Mouse (Mus musculus) ES-Bruce4 (cell line): ENCODE measurements around the gene Prss22. TPM values are rescaled to one million over a fixed set of nuclear protein-coding genes. Genes with fewer than 3 reads are reported as not detected.
"Not testable (repeated sequence)": the region's sequence is repeated elsewhere in the genome, so short reads cannot be mapped to it uniquely, and the experiment has no call there.

ENCODE experiments used
- H3K27ac ChIP-seq: 2 replicates; pipeline ENCODE4 v1.5.1; 2012; ENCODE audit warnings: low read length, inconsistent platforms; ENCODE audit not compliant: insufficient read depth
- H3K27me3 ChIP-seq: 2 replicates; pipeline ENCODE4 v1.6.1; 2012; ENCODE audit warnings: mild to moderate bottlenecking, low read length, inconsistent platforms; ENCODE audit not compliant: control insufficient read depth, poor library complexity, insufficient read depth, severe bottlenecking
- H3K36me3 ChIP-seq: 2 replicates; pipeline ENCODE4 v1.6.1; 2012; ENCODE audit warnings: inconsistent platforms, mild to moderate bottlenecking, low read length, moderate library complexity; ENCODE audit not compliant: control insufficient read depth, poor library complexity, insufficient read depth, severe bottlenecking
- H3K4me1 ChIP-seq: one replicate; pipeline ENCODE4 v1.8.1; 2011; ENCODE audit warnings: low read length; ENCODE audit not compliant: control insufficient read depth, insufficient read depth
- H3K4me3 ChIP-seq: 2 replicates; pipeline ENCODE4 v1.5.1; 2011; ENCODE audit warnings: low read depth, mild to moderate bottlenecking, low read length
- H3K9ac ChIP-seq: 2 replicates; pipeline ENCODE4 v1.6.1; 2012; ENCODE audit warnings: low read depth, mild to moderate bottlenecking, inconsistent platforms; ENCODE audit not compliant: poor library complexity, severe bottlenecking
- H3K9me3 ChIP-seq: replicated peaks from 2 replicates; pipeline ENCODE4 v1.6.1; 2012; ENCODE audit warnings: mild to moderate bottlenecking, low read length, inconsistent platforms; ENCODE audit not compliant: control insufficient read depth, poor library complexity, insufficient read depth, severe bottlenecking
- CTCF ChIP-seq: IDR thresholded peaks from one replicate; pipeline ENCODE4 v1.8.1; 2011; ENCODE audit warnings: low read depth, low read length
- EP300 ChIP-seq: IDR thresholded peaks from 2 replicates; pipeline ENCODE4 v1.6.1; 2011; ENCODE audit warnings: low read depth, low read length; ENCODE audit not compliant: insufficient read depth
- POLR2A ChIP-seq: IDR thresholded peaks from one replicate; pipeline ENCODE4 v1.8.1; 2011; ENCODE audit warnings: low read length; ENCODE audit not compliant: insufficient read depth
- polyA plus RNA-seq: library from polyadenylated mRNA; stranded (reverse); fragments of >200 nt; gene quantifications from 2 replicates; pipeline ENCODE4 v1.2.4, GENCODE M21; 2011; ENCODE audit warnings: low read depth; ENCODE audit not compliant: missing spikeins, insufficient read depth, insufficient read length

The Prss22 gene
- polyA plus RNA-seq, 1 experiment = 0.45 TPM

DNA sequence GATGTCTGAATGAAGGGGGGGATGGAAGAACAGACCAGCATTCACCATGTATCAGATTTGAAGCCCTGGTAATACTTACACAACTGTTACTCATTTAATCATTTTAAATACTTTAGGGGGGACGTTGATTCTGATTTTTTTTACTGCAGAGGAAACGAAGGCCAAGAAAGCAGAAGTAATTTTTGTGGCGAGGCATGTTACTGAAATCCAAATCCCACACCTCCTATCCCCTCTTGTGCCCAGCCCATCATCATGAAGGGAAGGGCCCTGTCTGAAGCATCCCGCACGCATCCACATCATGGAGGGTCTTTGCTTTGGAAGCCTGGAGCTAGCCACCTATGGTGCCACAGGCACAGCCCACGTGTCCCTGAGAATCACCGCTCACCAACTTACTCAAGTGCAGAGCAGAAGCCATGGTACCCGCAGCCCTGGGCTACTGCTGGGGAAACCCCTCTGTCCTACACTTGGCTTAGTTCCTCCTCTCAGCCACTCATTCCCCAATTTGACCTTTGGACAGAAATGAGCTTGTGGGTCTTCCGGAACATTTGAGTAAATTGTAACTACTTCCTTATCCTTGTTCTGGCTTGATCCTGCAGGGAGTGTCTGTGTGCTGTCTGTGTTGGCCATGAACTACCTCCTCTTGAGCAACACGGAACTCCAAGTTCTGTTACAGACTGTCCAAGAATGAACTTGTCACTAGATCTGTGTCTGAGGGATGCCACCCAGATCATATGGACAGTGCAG, 31.1 kb downstream of the Prss22 start:
- Histone ChIP-seq H3K4me1 (no peaks in the 10 kb centered on the region), H3K9me3 (no peaks in the 10 kb centered on the region), H3K27me3 (no peaks in the 10 kb centered on the region), H3K4me3 (no peak overlapping the region), H3K36me3 (no peaks in the 10 kb centered on the region), H3K27ac (no peak overlapping the region), H3K9ac (no peak overlapping the region)
- TF ChIP-seq POLR2A (no peak), CTCF (no peak), EP300 (no peak)

DNA sequence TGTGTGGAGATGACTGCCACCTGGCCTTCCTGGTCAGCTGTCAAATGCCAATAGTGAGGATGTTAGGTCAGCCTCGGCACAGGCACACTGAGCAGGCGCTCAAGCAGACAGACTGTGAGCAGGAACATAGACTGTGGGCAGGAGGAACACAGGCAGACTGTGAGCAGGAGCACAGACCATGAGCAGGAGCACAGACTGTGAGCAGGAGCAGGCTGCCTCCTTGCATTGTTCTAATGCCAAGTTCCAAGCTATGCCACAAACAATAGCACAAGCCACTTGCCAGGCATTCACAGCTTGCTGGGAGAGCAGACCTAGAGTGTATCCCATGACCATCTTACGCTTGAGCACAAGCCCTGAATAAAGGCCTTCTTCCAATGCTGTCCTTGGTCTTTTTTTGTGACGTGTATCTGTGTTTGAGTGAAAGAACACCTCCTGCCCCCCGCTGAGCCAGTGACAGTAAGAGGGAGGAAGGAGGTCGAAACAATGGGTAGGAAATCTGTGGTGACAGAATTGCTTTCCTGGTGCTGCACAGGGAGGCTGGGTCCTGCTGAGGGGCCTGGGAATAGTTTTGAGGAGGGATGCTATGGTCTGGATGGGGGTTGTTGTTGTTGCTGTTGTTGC, 32.0 kb downstream of the Prss22 start:
- H3K4me3 ChIP-seq = no peak overlapping the region
- H3K9ac ChIP-seq = no peak overlapping the region
- no peaks in the 10 kb centered on the region for H3K36me3 ChIP-seq
- TF ChIP-seq POLR2A (no peak), CTCF (no peak), EP300 (no peak)
- H3K4me1 ChIP-seq = no peaks in the 10 kb centered on the region
- no peaks in the 10 kb centered on the region for H3K9me3 ChIP-seq
- H3K27ac ChIP-seq = no peak overlapping the region
- H3K27me3 ChIP-seq = no peaks in the 10 kb centered on the region

DNA sequence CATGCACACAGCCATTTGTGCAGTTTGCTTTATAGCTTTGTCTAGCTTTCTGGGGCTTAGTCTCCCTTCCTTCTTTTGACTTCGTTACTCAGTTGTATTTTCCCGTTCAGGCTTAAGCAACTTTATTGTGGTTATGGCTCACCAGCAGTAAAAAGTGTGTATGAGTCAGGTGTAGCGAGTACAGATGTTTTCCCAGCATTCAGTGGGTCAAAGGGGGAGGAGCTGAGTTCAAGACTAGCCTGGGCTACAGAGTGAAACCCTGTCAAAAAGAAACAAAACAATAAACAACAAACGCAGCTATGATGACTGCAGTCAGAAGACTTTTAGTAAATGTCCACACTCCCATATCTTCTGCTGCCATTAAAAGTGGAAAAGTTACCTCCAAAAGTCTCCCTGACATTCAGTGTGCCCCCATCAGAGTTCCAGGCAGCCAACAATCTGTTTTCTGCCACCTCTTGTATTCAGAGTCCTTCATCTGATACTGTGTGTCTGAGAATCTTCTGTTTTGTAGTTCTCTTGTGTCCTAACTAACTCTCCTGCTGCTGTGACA, 36.3 kb downstream of the Prss22 start:
- TF ChIP-seq CTCF (no peak), EP300 (no peak), POLR2A (no peak)
- H3K9ac ChIP-seq = no peak overlapping the region
- H3K36me3 ChIP-seq = no peaks in the 10 kb centered on the region
- H3K4me3 ChIP-seq = no peak overlapping the region
- no peaks in the 10 kb centered on the region for H3K9me3 ChIP-seq
- H3K27me3 ChIP-seq = no peaks in the 10 kb centered on the region
- H3K27ac ChIP-seq = no peak overlapping the region
- no peaks in the 10 kb centered on the region for H3K4me1 ChIP-seq

DNA sequence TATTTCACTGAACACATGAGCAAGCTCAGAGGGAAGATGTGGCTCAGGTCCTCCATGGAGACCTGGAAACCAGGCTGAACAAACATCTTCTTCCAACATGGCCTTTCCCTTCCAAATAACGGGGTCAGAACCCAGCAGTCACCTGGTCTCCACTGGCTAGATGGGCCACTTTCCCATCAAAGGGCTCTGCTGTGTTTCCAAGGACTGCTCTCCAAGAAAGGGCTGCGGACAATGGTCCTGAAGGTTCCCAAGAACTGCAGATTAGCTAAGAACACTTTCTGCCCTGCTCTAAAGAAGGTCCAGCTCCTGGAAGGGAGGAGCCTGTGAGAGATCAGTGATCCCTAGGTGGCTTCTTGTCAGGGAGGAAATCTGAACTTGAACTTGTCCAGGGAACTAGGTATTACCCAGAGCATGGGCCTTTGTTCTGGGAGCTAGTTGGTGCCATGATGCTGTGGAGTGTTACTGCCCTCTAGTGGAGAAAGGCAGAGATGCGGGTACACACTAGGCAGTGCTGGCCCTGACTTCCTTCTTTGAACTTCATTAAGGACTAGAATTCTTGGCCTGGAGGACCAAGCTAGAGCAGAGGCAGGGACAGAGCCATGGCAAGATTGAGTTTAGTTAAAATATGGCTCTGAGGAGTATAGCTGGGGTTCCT, 37.7 kb downstream of the Prss22 start:
- H3K4me1 ChIP-seq = no peaks in the 10 kb centered on the region
- no peak for TF ChIP-seq POLR2A
- TF ChIP-seq EP300 = no peak
- TF ChIP-seq CTCF = peak; percentile 98
- no peaks in the 10 kb centered on the region for H3K27me3 ChIP-seq
- H3K36me3 ChIP-seq = no peaks in the 10 kb centered on the region
- H3K9ac ChIP-seq = no peak overlapping the region
- H3K27ac ChIP-seq = no peak overlapping the region
- no peak overlapping the region for H3K4me3 ChIP-seq
- no peaks in the 10 kb centered on the region for H3K9me3 ChIP-seq

DNA sequence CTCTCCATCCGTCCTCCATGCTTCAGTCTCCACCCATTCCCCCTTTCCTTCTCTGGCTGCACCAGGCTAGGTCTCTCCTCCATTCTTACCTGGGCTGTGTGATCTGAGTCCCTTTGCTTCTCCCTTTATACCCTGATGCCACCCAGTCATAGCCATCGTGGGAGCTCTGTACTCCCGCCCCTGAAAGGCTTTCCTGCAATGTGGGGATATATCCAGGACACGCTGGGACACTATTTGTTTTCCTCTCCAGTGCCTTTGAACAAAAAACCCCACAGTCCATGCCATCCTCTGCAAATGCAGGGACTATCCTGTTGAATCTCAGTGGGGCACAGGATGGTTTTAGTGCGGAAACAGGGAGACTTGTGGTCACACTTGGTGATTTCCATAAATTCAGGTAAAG, 42.7 kb downstream of the Prss22 start, which contains the start of gene Sbpl:
Gene Sbpl, minus strand, starts transcription at position 101 of the 400 bp plus-strand sequence.
- TF ChIP-seq CTCF (no peak), EP300 (no peak), POLR2A (no peak)
- Histone ChIP-seq H3K36me3 (no peaks in the 10 kb centered on the region), H3K9me3 (no peaks in the 10 kb centered on the region), H3K27ac (no peak within 1 kb of the TSS), H3K9ac (no peak within 1 kb of the TSS), H3K27me3 (no peaks in the 10 kb centered on the region), H3K4me1 (no peaks in the 10 kb centered on the region), H3K4me3 (no peak within 1 kb of the TSS)

DNA sequence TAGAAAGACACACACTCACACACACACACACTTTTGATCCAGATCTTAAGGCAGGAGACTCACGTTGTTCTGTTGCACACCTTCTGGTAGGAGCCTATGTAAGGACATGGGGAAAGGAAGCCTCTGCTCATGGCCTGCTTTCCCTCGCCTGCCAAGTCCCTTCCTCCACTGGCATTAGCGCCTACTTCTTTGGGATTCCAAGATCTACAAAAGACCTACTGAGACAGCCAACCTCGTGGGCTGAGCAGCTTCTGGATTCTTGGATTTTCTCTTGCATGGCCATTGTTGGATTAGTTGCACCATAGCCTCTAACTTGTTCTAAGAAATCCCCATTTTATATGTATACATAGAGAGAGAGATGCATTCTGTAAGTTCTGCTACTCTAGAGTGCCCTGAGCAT, 47.1 kb downstream of the Prss22 start:
- H3K9ac ChIP-seq = not testable (repeated sequence)

More for the DNA sequence above, 47.1 kb downstream of the Prss22 start:
- not testable (repeated sequence) for H3K27me3 ChIP-seq, H3K27ac ChIP-seq, H3K4me3 ChIP-seq, H3K36me3 ChIP-seq, H3K9me3 ChIP-seq, H3K4me1 ChIP-seq
